Mouse (Mus musculus) embryo, embryonic 10.5 days (tissue): ENCODE results near the gene Trem2.
A peak's percentile ranks its signal among the peaks of the same experiment; 100 is the strongest.
"Not testable (repeated sequence)": the region's sequence is repeated elsewhere in the genome, so short reads cannot be mapped to it uniquely, and the experiment has no call there.

Experiments used
- DNase-seq: peaks from one replicate; pipeline ENCODE4 v3.0.0-alpha.2; 2015; ENCODE audit warnings: low spot score

The Trem2 gene

GRCm38 (mm10) chr17:48346231-48346630 lies at the start of gene Trem2:
Trem2 (plus strand) TSS chr17:48346401.
- DNase-seq: no peak

- DNase-seq: peak; percentile 47
Observed at GRCm38 (mm10) chr17:48299203-48299602, 47.0 kb upstream of the Trem2 start, which contains the start of gene Treml2. Treml2 (plus strand) TSS chr17:48299498.

- DNase-seq: no peak
Observed at GRCm38 (mm10) chr17:48299756-48300155, 46.4 kb upstream of the Trem2 start.

- no peak for DNase-seq
Observed at GRCm38 (mm10) chr17:48300199-48300598, 46.0 kb upstream of the Trem2 start.

GRCm38 (mm10) chr17:48300861-48301260 lies 45.3 kb upstream of the Trem2 start:
- no peak for DNase-seq

GRCm38 (mm10) chr17:48301792-48302191 lies 44.4 kb upstream of the Trem2 start:
- no peak for DNase-seq

GRCm38 (mm10) chr17:48312124-48312523 lies 34.1 kb upstream of the Trem2 start:
- no peak for DNase-seq

GRCm38 (mm10) chr17:48315905-48316579 lies 30.2 kb upstream of the Trem2 start, which contains the start of gene B430306N03Rik:
B430306N03Rik (plus strand) TSS chr17:48316141.
- not testable (repeated sequence) for DNase-seq

GRCm38 (mm10) chr17:48318686-48319085 lies 27.5 kb upstream of the Trem2 start:
- DNase-seq: no peak

- no peak for DNase-seq
Observed at GRCm38 (mm10) chr17:48321279-48321678, 24.9 kb upstream of the Trem2 start.

- peak; percentile 27 for DNase-seq
Observed at GRCm38 (mm10) chr17:48323236-48323635, 23.0 kb upstream of the Trem2 start.

- no peak for DNase-seq
Observed at GRCm38 (mm10) chr17:48324258-48324657, 21.9 kb upstream of the Trem2 start.

- no peak for DNase-seq
Observed at GRCm38 (mm10) chr17:48325093-48325492, 21.1 kb upstream of the Trem2 start.

- no peak for DNase-seq
Observed at GRCm38 (mm10) chr17:48325638-48326037, 20.6 kb upstream of the Trem2 start.

- DNase-seq: no peak
Observed at GRCm38 (mm10) chr17:48326656-48327055, 19.5 kb upstream of the Trem2 start.

- no peak for DNase-seq
Observed at GRCm38 (mm10) chr17:48332524-48332923, 13.7 kb upstream of the Trem2 start.

- DNase-seq: no peak
Observed at GRCm38 (mm10) chr17:48334186-48334585, 12.0 kb upstream of the Trem2 start.

- peak; percentile 90 for DNase-seq
Observed at GRCm38 (mm10) chr17:48336857-48337256, 9.3 kb upstream of the Trem2 start.

GRCm38 (mm10) chr17:48340267-48340666 lies 5.9 kb upstream of the Trem2 start:
- DNase-seq: peak; percentile 50

- no peak for DNase-seq
Observed at GRCm38 (mm10) chr17:48341947-48342346, 4.3 kb upstream of the Trem2 start.

GRCm38 (mm10) chr17:48343065-48343464 lies 3.1 kb upstream of the Trem2 start:
- DNase-seq: no peak

- DNase-seq: no peak
Observed at GRCm38 (mm10) chr17:48345824-48346223, 377 bp upstream of the Trem2 start.

- DNase-seq: no peak
Observed at GRCm38 (mm10) chr17:48346834-48347233, 633 bp downstream of the Trem2 start.

- no peak for DNase-seq
Observed at GRCm38 (mm10) chr17:48347287-48347686, 1.1 kb downstream of the Trem2 start.
